Mouse (Mus musculus): Measurements from ENCODE around the gene Prpf8. TPM values are rescaled to one million over a fixed set of nuclear protein-coding genes. Genes with fewer than 3 reads are reported as not detected.
"Not testable (repeated sequence)": the region's sequence is repeated elsewhere in the genome, so short reads cannot be mapped to it uniquely, and the experiment has no call there.

The Prpf8 gene
- total RNA-seq, 2 experiments from 2014 or later: 117 to 121 TPM

DNA sequence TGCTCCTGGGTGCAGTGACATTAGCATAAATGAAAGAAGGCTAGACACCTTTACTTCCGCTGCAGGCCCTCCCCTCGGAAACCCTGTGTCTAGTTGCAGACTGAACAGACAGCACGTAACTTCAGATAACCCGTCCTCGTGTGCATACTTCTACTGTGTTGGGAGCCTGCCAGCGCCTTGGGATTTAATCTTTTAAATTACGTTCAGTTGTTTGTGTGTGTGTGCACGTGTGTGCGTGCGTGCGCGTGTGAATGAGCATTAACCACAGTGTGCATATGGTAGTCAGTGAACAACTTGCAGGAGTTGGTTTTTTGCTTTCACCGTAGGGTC is 52.3 kb downstream of the Prpf8 start:
- intact Hi-C loops (cut with DNase I): no loop called here

GRCm38 (mm10) chr11:75540209-75540608 is 53.6 kb downstream of the Prpf8 start:
- intact Hi-C loops (cut with DNase I): no loop called here
- no peak for DNase-seq (ENCODE audit: extremely low spot score in 1 of 2, low spot score in 2 of 2)

More for the DNA sequence above, 52.3 kb downstream of the Prpf8 start:
- DNase-seq (ENCODE audit: extremely low spot score in 1 of 2, low spot score in 2 of 2): no peak

- intact Hi-C loops (cut with DNase I): no loop called here
- no peak for DNase-seq (ENCODE audit: extremely low spot score in 1 of 2, low spot score in 2 of 2)
These were observed 54.3 kb downstream of the Prpf8 start for GRCm38 (mm10) chr11:75540710-75541581.

GRCm38 (mm10) chr11:75544713-75545112 is 58.1 kb downstream of the Prpf8 start:
- DNase-seq (ENCODE audit: extremely low spot score in 1 of 2, low spot score in 2 of 2): no peak

GRCm38 (mm10) chr11:75546057-75546456 is 59.4 kb downstream of the Prpf8 start:
- intact Hi-C loops (cut with DNase I): no loop called here
- no peak for DNase-seq (ENCODE audit: extremely low spot score in 1 of 2, low spot score in 2 of 2)

More at GRCm38 (mm10) chr11:75544713-75545112, 58.1 kb downstream of the Prpf8 start:
- intact Hi-C loops (cut with DNase I): no loop called here

DNA sequence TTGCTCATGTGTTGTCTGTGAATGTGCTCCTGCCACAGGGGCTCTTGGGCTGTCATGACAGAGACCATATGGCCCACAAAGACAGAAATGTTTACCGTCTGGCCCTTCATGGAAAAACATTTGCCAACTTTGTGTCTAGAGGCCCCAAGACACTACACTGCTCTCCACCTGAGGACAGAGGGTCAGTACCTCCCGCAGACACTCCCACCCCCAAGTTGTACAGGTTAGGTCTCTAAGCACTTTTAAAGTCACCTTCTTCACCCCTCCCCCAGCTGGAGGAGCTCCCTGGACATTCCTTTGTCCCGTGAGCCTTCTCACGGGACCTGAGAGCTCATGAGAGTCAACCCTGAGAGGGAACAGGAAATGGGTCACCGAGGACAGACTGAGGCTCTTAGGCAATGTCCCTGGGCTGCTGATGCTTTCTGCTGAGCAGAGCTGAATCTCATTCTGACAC is 63.1 kb downstream of the Prpf8 start:
- intact Hi-C loops (cut with DNase I): no loop called here
- DNase-seq (ENCODE audit: extremely low spot score in 1 of 2, low spot score in 2 of 2): no peak

DNA sequence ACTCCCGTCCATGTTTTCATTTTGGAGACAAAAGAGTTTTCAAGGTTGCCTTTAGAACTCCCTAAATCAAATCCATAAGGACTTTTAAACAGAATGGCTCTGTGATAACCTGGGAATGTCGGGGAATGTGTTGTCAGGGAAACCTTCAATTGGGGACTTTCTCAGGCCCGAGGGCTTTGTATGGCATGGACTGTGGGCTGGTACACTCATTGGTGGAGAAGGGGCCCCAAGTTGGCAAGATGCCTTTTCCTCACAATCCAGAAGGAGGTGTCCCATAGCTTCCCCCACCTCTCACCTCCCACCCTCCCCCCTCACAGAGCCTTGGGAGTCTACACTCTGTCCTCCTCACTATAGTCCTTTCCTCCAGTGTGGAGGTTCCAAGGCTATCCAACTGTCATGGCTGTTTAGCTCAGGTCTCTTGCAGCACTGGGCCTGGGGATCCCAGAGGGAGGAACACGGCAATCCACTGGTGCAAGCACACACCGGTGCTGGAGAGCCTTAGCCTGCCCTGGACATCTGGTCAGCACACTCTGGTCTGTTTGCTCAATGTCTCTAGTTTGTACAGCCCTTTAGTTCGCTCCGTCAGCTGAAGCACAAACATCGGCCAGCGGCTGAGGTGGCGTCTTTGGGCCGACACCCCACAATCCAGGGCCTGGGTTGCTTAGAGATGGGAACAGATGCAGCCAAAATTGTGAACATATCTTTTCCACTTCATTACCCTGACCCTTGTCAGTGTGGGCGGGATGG is 63.8 kb downstream of the Prpf8 start:
- intact Hi-C loops (cut with DNase I): no loop called here
- DNase-seq (ENCODE audit: extremely low spot score in 1 of 2, low spot score in 2 of 2): no peak

DNA sequence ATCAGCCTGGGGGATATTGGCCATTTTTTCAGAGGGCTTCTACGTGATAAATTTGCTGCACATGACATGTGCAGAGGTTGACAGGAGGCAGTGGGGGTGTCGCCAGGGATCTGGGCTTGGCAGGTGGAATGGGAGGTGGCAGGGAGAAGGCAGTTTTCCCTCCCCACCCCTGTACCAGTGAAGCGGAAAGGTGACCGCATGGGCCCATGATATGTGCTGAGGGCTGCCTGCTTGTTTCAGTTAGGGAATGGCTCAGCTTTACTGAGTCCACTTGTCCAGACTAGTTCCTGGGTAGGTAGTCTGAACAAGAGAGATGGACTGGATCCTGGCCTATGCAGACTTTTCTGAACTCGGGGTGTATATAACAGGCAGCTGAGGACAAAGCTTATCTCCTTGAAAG is 64.7 kb downstream of the Prpf8 start:
- intact Hi-C loops (cut with DNase I): no loop called here
- no peak for DNase-seq (ENCODE audit: extremely low spot score in 1 of 2, low spot score in 2 of 2)

GRCm38 (mm10) chr11:75551961-75552441 is 65.4 kb downstream of the Prpf8 start:
- peak in 1 of 2 experiments; percentile 52 for DNase-seq (ENCODE audit: extremely low spot score in 1 of 2, low spot score in 2 of 2)
- intact Hi-C loops (cut with DNase I): no loop called here

DNA sequence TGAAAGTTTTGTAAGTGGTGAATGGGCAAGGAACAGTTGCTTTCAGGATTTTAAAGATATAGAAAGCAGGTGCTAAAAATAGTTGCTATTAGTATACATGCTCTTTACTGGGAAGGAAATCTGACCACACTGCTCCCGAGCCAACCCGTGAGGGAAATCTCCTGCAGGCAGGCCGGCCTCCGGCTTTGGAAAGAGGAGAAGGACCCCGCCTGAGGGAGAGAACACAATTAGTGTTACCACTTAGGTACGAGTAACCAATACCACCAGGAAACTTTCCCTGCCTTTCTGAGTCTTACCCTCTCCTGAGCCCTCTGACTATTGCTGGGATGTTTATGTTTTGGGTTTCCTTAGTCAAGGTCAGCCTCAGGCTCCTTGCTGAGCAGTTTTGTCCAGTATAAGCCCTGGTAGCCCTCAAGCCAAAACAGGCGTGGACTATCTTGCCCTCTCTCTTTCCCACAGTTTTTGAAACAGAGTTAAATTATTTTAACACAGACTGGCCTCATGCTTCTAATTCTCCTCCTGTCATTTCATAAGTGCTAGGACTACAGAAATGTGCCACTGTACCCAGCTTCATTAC is 66.4 kb downstream of the Prpf8 start:
- no peak for DNase-seq (ENCODE audit: extremely low spot score in 1 of 2, low spot score in 2 of 2)
- intact Hi-C loops (cut with DNase I): no loop called here

DNA sequence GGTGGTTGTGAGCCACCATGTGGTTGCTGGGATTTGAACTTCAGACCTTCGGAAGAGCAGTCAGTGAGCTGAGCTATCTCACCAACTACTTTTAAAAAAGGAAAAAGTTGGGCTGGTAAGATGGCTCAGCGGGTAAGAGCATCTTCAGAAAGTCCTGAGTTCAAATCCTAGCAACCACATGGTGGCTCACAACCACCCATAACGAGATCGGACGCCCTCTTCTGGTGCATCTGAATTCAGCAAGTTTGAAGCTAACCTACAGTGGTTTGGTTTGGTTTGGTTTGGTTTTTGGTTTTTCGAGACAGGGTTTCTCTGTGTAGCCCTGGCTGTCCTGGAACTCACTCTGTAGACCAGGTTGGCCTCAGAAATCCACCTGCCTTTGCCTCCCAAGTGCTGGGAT is 69.4 kb downstream of the Prpf8 start:
- intact Hi-C loops (cut with DNase I); DNase-seq (ENCODE audit: extremely low spot score in 1 of 2, low spot score in 2 of 2): not testable (repeated sequence)

GRCm38 (mm10) chr11:75557142-75557541 is 70.5 kb downstream of the Prpf8 start:
- intact Hi-C loops (cut with DNase I): no loop called here
- no peak for DNase-seq (ENCODE audit: extremely low spot score in 1 of 2, low spot score in 2 of 2)

DNA sequence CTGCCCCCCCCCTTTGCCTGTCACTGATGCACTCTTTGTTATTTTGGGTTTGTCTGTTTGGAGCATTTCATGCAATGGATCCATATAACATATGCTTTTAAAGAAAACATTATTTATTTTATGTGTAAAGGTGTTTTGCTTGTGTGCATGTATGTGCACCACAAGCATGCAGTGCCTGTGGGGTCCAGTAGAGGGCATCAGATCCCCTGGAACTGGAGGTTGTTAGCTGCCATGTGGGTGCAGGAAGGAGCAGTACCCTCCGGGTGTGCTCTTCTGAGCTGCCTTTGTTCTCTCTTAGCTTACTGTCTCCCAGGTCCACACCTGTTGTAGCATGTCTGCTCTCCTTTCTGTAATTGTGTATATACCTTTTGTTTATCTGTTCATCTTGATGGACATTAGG is 71.5 kb downstream of the Prpf8 start:
- no peak for DNase-seq (ENCODE audit: extremely low spot score in 1 of 2, low spot score in 2 of 2)
- intact Hi-C loops (cut with DNase I): no loop called here

Small RNA genes within 50 kb of the gene (microRNA-seq; reads per million reads assigned to microRNA genes)
- gene Mir22 (15,987 reads per million, percentile 96 among the genes with 10 or more reads in this experiment), gene Mir3971 (not detected)

Other genes starting within 250 kb of the Prpf8 start
- 10 to 100 TPM; 42.4 TPM for gene Rpa1, start 138.5 kb upstream of the Prpf8 start, total RNA-seq (2021)
- gene Smyd4, start 138.4 kb upstream of the Prpf8 start, total RNA-seq (2021): 10 to 100 TPM; 11.6 to 13.7 TPM
- gene Serpinf1, start 64.1 kb upstream of the Prpf8 start, total RNA-seq (2021): 10 to 100 TPM; 14.7 to 18.2 TPM
- not detected for gene Serpinf2, start 47.2 kb upstream of the Prpf8 start, total RNA-seq (2021)
- 10 to 100 TPM; 17.3 to 18.1 TPM for gene Wdr81, start 32.1 kb upstream of the Prpf8 start, total RNA-seq (2021)
- 1 to 10 TPM in 1 of 2 experiments, under 1 TPM in 1; 0.67 to 1.1 TPM for gene Tlcd2, start 25.1 kb upstream of the Prpf8 start, total RNA-seq (2021)
- 1 to 10 TPM; 3.1 to 3.3 TPM for gene Rilp, start 23.3 kb downstream of the Prpf8 start, total RNA-seq (2021)
- gene Scarf1, start 26.7 kb downstream of the Prpf8 start, total RNA-seq (2021): 1 to 10 TPM; 2.9 to 4.0 TPM
- 10 to 100 TPM; 48.4 to 51.2 TPM for gene Slc43a2, start 44.9 kb downstream of the Prpf8 start, total RNA-seq (2021)
- 100 to 1,000 TPM; 312 to 326 TPM for gene Pitpna, start 101.3 kb downstream of the Prpf8 start, total RNA-seq (2021)
- 10 to 100 TPM; 44.2 to 50.3 TPM for gene Inpp5k, start 144.2 kb downstream of the Prpf8 start, total RNA-seq (2021)
- gene Myo1c, start 163.7 kb downstream of the Prpf8 start, total RNA-seq (2021): 10 to 100 TPM; 27.3 to 30.8 TPM
- gene Crk, start 192.4 kb downstream of the Prpf8 start, total RNA-seq (2021): 100 to 1,000 TPM; 123 to 129 TPM
- gene Ywhae, start 246.1 kb downstream of the Prpf8 start, total RNA-seq (2021): 1,000 to 10,000 TPM; 1,585 to 1,598 TPM